ENCODE assay signal across 8 mouse cellular contexts in the genomic region with DNA sequence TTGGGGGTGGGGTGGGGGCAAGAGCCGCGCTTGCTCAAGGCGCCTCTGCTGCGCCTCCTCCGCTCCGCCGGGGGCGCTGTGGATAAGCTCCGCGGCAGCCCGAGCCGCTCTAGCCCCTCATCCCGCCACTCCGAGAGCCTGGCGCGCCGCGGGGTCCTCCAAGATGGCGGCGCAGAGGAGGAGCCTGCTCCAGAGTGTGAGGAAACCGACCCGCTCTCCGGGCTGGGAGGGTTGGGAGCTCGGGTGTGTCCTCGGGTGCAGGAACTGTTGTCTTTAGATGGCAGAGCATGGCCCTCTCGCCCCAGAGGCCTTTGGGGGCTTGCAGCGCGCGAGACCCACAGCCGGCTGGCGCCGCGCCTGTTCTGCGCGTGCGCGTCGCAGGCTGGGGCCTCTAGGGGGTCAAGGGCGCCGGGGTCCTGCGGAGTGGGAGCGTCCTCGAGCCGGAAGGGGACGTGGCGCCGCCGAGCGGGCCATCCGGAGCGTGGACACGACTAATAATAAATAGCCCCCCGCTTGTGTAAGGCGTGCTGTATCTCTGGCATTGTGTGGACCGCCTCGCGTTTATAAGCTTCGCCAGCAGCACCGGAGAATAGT. TPM values are rescaled to one million over a fixed set of nuclear protein-coding genes. Genes with fewer than 3 reads are reported as not detected.
DNase-seq lines count a peak whose midpoint lies in the region; ATAC-seq and TF ChIP-seq lines count a peak whose summit lies in the region.

TSS of gene Tab1 (plus strand) at position 135 of the 594 bp plus-strand sequence.

- H3K9me3 ChIP-seq in embryonic facial prominence, embryonic 14.5 days (ENCODE audit: control insufficient read depth, low read length): no peaks in the 10 kb centered on the region
- H3K9me3 ChIP-seq in limb, embryonic 14.5 days (ENCODE audit: control insufficient read depth, low read length): no peaks in the 10 kb centered on the region
- no peaks in the 10 kb centered on the region for H3K9me3 ChIP-seq in midbrain, postnatal 0 days (ENCODE audit: low read length)

- H3K9ac ChIP-seq in embryonic facial prominence, embryonic 14.5 days (ENCODE audit: low read depth, low read length): peak within 1 kb of the TSS; percentile 80
- H3K9ac ChIP-seq in limb, embryonic 14.5 days (ENCODE audit: low read depth, low read length, severe bottlenecking): peak within 1 kb of the TSS; percentile 92
- H3K9ac ChIP-seq in midbrain, postnatal 0 days (replicated peaks; ENCODE audit: low read length, poor library complexity, severe bottlenecking): peak within 1 kb of the TSS; percentile 79

- TF ChIP-seq POLR2A in limb, embryonic 14.5 days (IDR thresholded peaks at IDR 0.05; ENCODE audit: borderline replicate concordance, extremely low read depth, insufficient read depth, insufficient read length): peak; percentile 84; the same call in 1 of the 2 replicates

- ATAC-seq in embryonic facial prominence, embryonic 14.5 days (ENCODE audit: low read depth): peak; percentile 97
- peak; percentile 97 for ATAC-seq in limb, embryonic 14.5 days (ENCODE audit: low FRiP score, low read depth)
- peak; percentile 95 for ATAC-seq in midbrain, postnatal 0 days (ENCODE audit: low FRiP score)

- H3K27me3 ChIP-seq in embryonic facial prominence, embryonic 14.5 days (replicated peaks; ENCODE audit: control insufficient read depth, insufficient read depth, low read length): no peaks in the 10 kb centered on the region
- H3K27me3 ChIP-seq in limb, embryonic 14.5 days (ENCODE audit: control insufficient read depth, insufficient read depth, low read length): no peaks in the 10 kb centered on the region
- H3K27me3 ChIP-seq in midbrain, postnatal 0 days (ENCODE audit: insufficient read depth, low read length): no peaks in the 10 kb centered on the region

- peak within 1 kb of the TSS; percentile 53 for H3K4me3 ChIP-seq in embryonic facial prominence, embryonic 14.5 days (ENCODE audit: low read depth, low read length)
- peak within 1 kb of the TSS; percentile 74 for H3K4me3 ChIP-seq in limb, embryonic 14.5 days (replicated peaks; ENCODE audit: low read length)
- H3K4me3 ChIP-seq in midbrain, postnatal 0 days (ENCODE audit: low read depth, low read length): peak within 1 kb of the TSS; percentile 80

- peak within 1 kb of the TSS; percentile 90 for H3K4me2 ChIP-seq in embryonic facial prominence, embryonic 14.5 days (ENCODE audit: low read depth, low read length)
- H3K4me2 ChIP-seq in limb, embryonic 14.5 days (replicated peaks; ENCODE audit: low read depth, low read length, severe bottlenecking): peak within 1 kb of the TSS; percentile 79
- H3K4me2 ChIP-seq in midbrain, postnatal 0 days (ENCODE audit: low read depth, low read length, poor library complexity, severe bottlenecking): peak within 1 kb of the TSS; percentile 69

- peak; percentile 80 for TF ChIP-seq CTCF in midbrain, postnatal 0 days (IDR thresholded peaks at IDR 0.05)

- 0% methylated on average over 29 of the region's 59 CpGs for WGBS in embryonic facial prominence, embryonic 14.5 days
- under 1% methylated on average over 52 of the region's 59 CpGs for WGBS in limb, embryonic 14.5 days
- WGBS in midbrain, postnatal 0 days: under 1% methylated on average over 53 of the region's 59 CpGs

- peaks cover 8% of the 10 kb centered on the region; the same call in 1 of the 2 replicates for H3K36me3 ChIP-seq in embryonic facial prominence, embryonic 14.5 days (ENCODE audit: control insufficient read depth, insufficient read depth, low read length)
- peaks cover 7% of the 10 kb centered on the region; the same call in 1 of the 2 replicates for H3K36me3 ChIP-seq in limb, embryonic 14.5 days (ENCODE audit: control insufficient read depth, insufficient read depth, low read length)
- H3K36me3 ChIP-seq in midbrain, postnatal 0 days (ENCODE audit: insufficient read depth, low read length): no peaks in the 10 kb centered on the region

- H3K27ac ChIP-seq in embryonic facial prominence, embryonic 14.5 days (replicated peaks; ENCODE audit: low read depth, low read length): peak within 1 kb of the TSS; percentile 96
- peak within 1 kb of the TSS; percentile 99 for H3K27ac ChIP-seq in limb, embryonic 14.5 days (replicated peaks; ENCODE audit: low read depth, low read length)
- H3K27ac ChIP-seq in midbrain, postnatal 0 days (ENCODE audit: low read depth, low read length): peak within 1 kb of the TSS; percentile 98

- peak; percentile 83 for DNase-seq in 3T3-L1 (ENCODE audit: low read depth, low spot score)
- peak; percentile 87 to 89 for DNase-seq in adrenal gland, postnatal 4 days (ENCODE audit: low spot score in 2 of 2)
- DNase-seq in embryonic facial prominence, embryonic 14.5 days (ENCODE audit: low spot score): peak; percentile 97
- peak; percentile 86 for DNase-seq in heart, adult 8-10 months (ENCODE audit: low spot score)
- peak; percentile 94 for DNase-seq in kidney, adult 9 months
- DNase-seq in limb, embryonic 14.5 days (ENCODE audit: low spot score): peak; percentile 94
- peak; percentile 97 for DNase-seq in midbrain, postnatal 0 days (ENCODE audit: low spot score)
- peak; percentile 81 to 89 for DNase-seq in spleen, postnatal 14 days (ENCODE audit: low spot score in 2 of 2)

- peaks cover 10% of the 10 kb centered on the region; the same call in 1 of the 2 replicates for H3K4me1 ChIP-seq in embryonic facial prominence, embryonic 14.5 days (ENCODE audit: control insufficient read depth, insufficient read depth, low read length)
- peaks cover 18% of the 10 kb centered on the region for H3K4me1 ChIP-seq in limb, embryonic 14.5 days (ENCODE audit: control insufficient read depth, insufficient read depth, low read length)
- peaks cover 12% of the 10 kb centered on the region for H3K4me1 ChIP-seq in midbrain, postnatal 0 days (ENCODE audit: insufficient read depth, low read length)

RNA-seq across cellular contexts. Expression of gene Tab1, which starts in this region (rescaled TPM):
- 10 to 100 TPM; 37.6 to 37.8 TPM for total RNA-seq in adrenal gland, postnatal 4 days (2021)
- polyA plus RNA-seq in embryonic facial prominence, embryonic 14.5 days (2014; fragmentation: Nextera tagmentation; extraction: Ambion mirVana): 27.6 and 36.3 TPM in 2 replicates
- 10 to 100 TPM; 17.7 to 24.7 (median 23.3) TPM for total RNA-seq in heart, adult 8-10 months (2022)
- polyA plus RNA-seq in limb, embryonic 14.5 days (2012; rRNA removed): 43.1 and 56.5 TPM in 2 replicates
- 34.6 and 39.4 TPM in 2 replicates for polyA plus RNA-seq in limb, embryonic 14.5 days (2014; fragmentation: Nextera tagmentation; extraction: Ambion mirVana)
- 43.5 and 58.5 TPM in 2 replicates for total RNA-seq in midbrain, postnatal 0 days (2014; rRNA removed)
- polyA plus RNA-seq in midbrain, postnatal 0 days (2015; fragmentation: Nextera tagmentation; extraction: Ambion mirVana): 23.6 and 27.9 TPM in 2 replicates

Comparison
In these comparisons a context has a peak if more than half of its experiments do, and no peak if none do; other contexts are left out.
1. Peak in every context shown above with its lines: DNase-seq, ATAC-seq, H3K4me3 ChIP-seq and H3K27ac ChIP-seq.